Comparison of ENCODE assay signal across 29 mouse cellular contexts in genomic region chr2:115984487-115984886, GRCm38 (mm10).
DNase-seq lines count a peak whose midpoint lies in the region; ATAC-seq and TF ChIP-seq lines count a peak whose summit lies in the region.
"Had no signal": no experiment of that assay in that cellular context is flagged by ENCODE, and none has a peak within 500 bp of the region (broad histone marks: within the 10 kb centered on the region; RNA-seq: fewer than 3 reads in every experiment).

No protein-coding gene starts in this region.

- H3K4me3 ChIP-seq in liver, embryonic 15.5 days (replicated peaks) = no peak overlapping the region
- no peak overlapping the region for H3K4me3 ChIP-seq in small intestine, adult 2 months (ENCODE audit: low read depth, low read length)
- H3K4me3 ChIP-seq: embryonic facial prominence, embryonic 13.5 days; forebrain, embryonic 10.5 days; forebrain, embryonic 15.5 days; heart, embryonic 13.5 days; hindbrain, embryonic 10.5 days; hindbrain, embryonic 15.5 days; left cerebral cortex, adult 2 months; limb, embryonic 13.5 days; midbrain, embryonic 10.5 days; midbrain, embryonic 15.5 days had no signal

- H3K36me3 ChIP-seq in liver, embryonic 15.5 days (replicated peaks) = no peaks in the 10 kb centered on the region
- no peaks in the 10 kb centered on the region for H3K36me3 ChIP-seq in small intestine, adult 2 months (ENCODE audit: control insufficient read depth, insufficient read depth, low read length)
- H3K36me3 ChIP-seq: embryonic facial prominence, embryonic 13.5 days; hindbrain, embryonic 15.5 days; limb, embryonic 13.5 days; midbrain, embryonic 15.5 days had no signal

- no peak for TF ChIP-seq CTCF in small intestine, adult 2 months (IDR thresholded peaks at IDR 0.05; ENCODE audit: extremely low read depth, insufficient read length, insufficient replicate concordance, low read depth, low read length)

- H3K4me1 ChIP-seq in liver, embryonic 15.5 days (replicated peaks) = no peaks in the 10 kb centered on the region
- H3K4me1 ChIP-seq in small intestine, adult 2 months (ENCODE audit: control insufficient read depth, insufficient read depth, insufficient read length, low read length) = peaks cover 4% of the 10 kb centered on the region; the same call in 1 of the 2 replicates

- ATAC-seq in liver, embryonic 15.5 days (ENCODE audit: insufficient read depth) = no peak
- ATAC-seq in granulocyte monocyte progenitor cell, adult 5-6 weeks (replicated peaks; ENCODE audit: poor library complexity, severe bottlenecking) = no peak
- ATAC-seq: CD4-positive, CD25-positive, alpha-beta regulatory T cell, adult 4 months; forebrain, embryonic 15.5 days; inflammation-experienced regulatory T-cells, adult 6 months; midbrain, embryonic 15.5 days had no signal

- no peak for DNase-seq in liver
- DNase-seq in lung, postnatal 36 days = peak; percentile 9
- DNase-seq in lung, postnatal 4 days = no peak
- DNase-seq in left cerebral cortex, adult 9 months (ENCODE audit: low spot score in 2 of 2) = no peak
- DNase-seq: adrenal gland, postnatal 25 days; cerebellum, adult 11-12 months; cerebellum, adult 9-11 months; gastrocnemius, postnatal 36 days; heart, postnatal 10 days; kidney, adult 9 months; kidney, postnatal 10 days; right cerebral cortex, postnatal 25 days; spleen, adult 18-20 months; thymus, postnatal 4 days had no signal

- no peak overlapping the region for H3K9ac ChIP-seq in liver, embryonic 15.5 days
- H3K9ac ChIP-seq: embryonic facial prominence, embryonic 13.5 days; forebrain, embryonic 15.5 days; heart, embryonic 13.5 days; hindbrain, embryonic 15.5 days; limb, embryonic 13.5 days; midbrain, embryonic 15.5 days had no signal

- H3K27me3 ChIP-seq in liver, embryonic 15.5 days = no peaks in the 10 kb centered on the region
- no peaks in the 10 kb centered on the region for H3K27me3 ChIP-seq in small intestine, adult 2 months (ENCODE audit: control insufficient read depth, insufficient read depth, low read length)
- H3K27me3 ChIP-seq: embryonic facial prominence, embryonic 13.5 days; forebrain, embryonic 15.5 days; heart, embryonic 13.5 days; hindbrain, embryonic 15.5 days; limb, embryonic 13.5 days; midbrain, embryonic 15.5 days had no signal

- H3K9me3 ChIP-seq in liver, embryonic 15.5 days (replicated peaks) = no peaks in the 10 kb centered on the region
- H3K9me3 ChIP-seq: embryonic facial prominence, embryonic 13.5 days; forebrain, embryonic 10.5 days; forebrain, embryonic 15.5 days; heart, embryonic 13.5 days; hindbrain, embryonic 10.5 days; hindbrain, embryonic 15.5 days; limb, embryonic 13.5 days; midbrain, embryonic 10.5 days; midbrain, embryonic 15.5 days had no signal

- WGBS in liver, embryonic 15.5 days (ENCODE audit: insufficient replicate concordance) = 42% methylated on average over 4 of the region's 4 CpGs
- 20% methylated on average over 4 of the region's 4 CpGs for WGBS in small intestine, adult 2 months

- H3K27ac ChIP-seq in liver, embryonic 15.5 days (replicated peaks) = no peak overlapping the region
- H3K27ac ChIP-seq in small intestine, adult 2 months (ENCODE audit: insufficient read depth, low read depth, low read length) = peak overlapping the region; percentile 57; the same call in 1 of the 2 replicates
- H3K27ac ChIP-seq: embryonic facial prominence, embryonic 13.5 days; forebrain, embryonic 10.5 days; forebrain, embryonic 15.5 days; hindbrain, embryonic 10.5 days; hindbrain, embryonic 15.5 days; left cerebral cortex, adult 2 months; limb, embryonic 13.5 days; midbrain, embryonic 10.5 days; midbrain, embryonic 15.5 days had no signal

- no peak for TF ChIP-seq POLR2A in small intestine, adult 2 months (IDR thresholded peaks at IDR 0.05; ENCODE audit: low read depth, low read length)

- H3K4me2 ChIP-seq in liver, embryonic 15.5 days = peak overlapping the region; percentile 16
- H3K4me2 ChIP-seq: embryonic facial prominence, embryonic 13.5 days; forebrain, embryonic 15.5 days; heart, embryonic 13.5 days; hindbrain, embryonic 15.5 days; limb, embryonic 13.5 days; midbrain, embryonic 15.5 days had no signal
